Mouse (Mus musculus): ENCODE data around the gene Vmn1r101. TPM values are rescaled to one million over a fixed set of nuclear protein-coding genes. Genes with fewer than 3 reads are reported as not detected.
"Not testable (repeated sequence)": the region's sequence is repeated elsewhere in the genome, so short reads cannot be mapped to it uniquely, and the experiment has no call there.

Vmn1r101 gene
- total RNA-seq (2014; rRNA removed; ENCODE audit: low replicate concordance) = not detected in 2 replicates
- polyA plus RNA-seq (2015; fragmentation: Nextera tagmentation; extraction: Ambion mirVana) = not detected in 2 replicates

GRCm38 (mm10) chr7:20442493-20442892 lies at the start of gene Vmn1r101:
Gene Vmn1r101 (minus strand): TSS chr7:20442593.
- not testable (repeated sequence) for H3K36me3 ChIP-seq (replicated peaks; ENCODE audit: control insufficient read depth, insufficient read depth, low read length); H3K27ac ChIP-seq (ENCODE audit: low read depth); H3K9ac ChIP-seq (replicated peaks; ENCODE audit: low read depth, low read length); H3K4me2 ChIP-seq (ENCODE audit: low read depth, low read length); ATAC-seq (ENCODE audit: insufficient read depth, low read depth); H3K4me1 ChIP-seq (ENCODE audit: control insufficient read depth, insufficient read depth); DNase-seq (ENCODE audit: low spot score); H3K27me3 ChIP-seq (ENCODE audit: control insufficient read depth, insufficient read depth, low read length); H3K4me3 ChIP-seq (ENCODE audit: low read depth, low read length); H3K9me3 ChIP-seq (replicated peaks; ENCODE audit: control insufficient read depth, low read length)
- WGBS = no CpG with 5 or more reads among the region's 2 CpGs

GRCm38 (mm10) chr7:20474825-20475224 lies 32.4 kb upstream of the Vmn1r101 start, which contains the start of gene Gm10670:
Gene Gm10670 (minus strand): TSS chr7:20474925.
- not testable (repeated sequence) for ATAC-seq (ENCODE audit: insufficient read depth, low read depth); H3K27ac ChIP-seq (ENCODE audit: low read depth); DNase-seq (ENCODE audit: low spot score); H3K9ac ChIP-seq (replicated peaks; ENCODE audit: low read depth, low read length); H3K4me2 ChIP-seq (ENCODE audit: low read depth, low read length); H3K4me3 ChIP-seq (ENCODE audit: low read depth, low read length); H3K36me3 ChIP-seq (replicated peaks; ENCODE audit: control insufficient read depth, insufficient read depth, low read length); H3K4me1 ChIP-seq (ENCODE audit: control insufficient read depth, insufficient read depth); H3K9me3 ChIP-seq (replicated peaks; ENCODE audit: control insufficient read depth, low read length); H3K27me3 ChIP-seq (ENCODE audit: control insufficient read depth, insufficient read depth, low read length)
- WGBS = no CpG with 5 or more reads among the region's 5 CpGs

GRCm38 (mm10) chr7:20417642-20418041 lies 24.8 kb downstream of the Vmn1r101 start, which contains the start of gene Vmn1r100:
Gene Vmn1r100 (plus strand): TSS chr7:20417942.
- not testable (repeated sequence) for H3K4me3 ChIP-seq (ENCODE audit: low read depth, low read length); H3K4me2 ChIP-seq (ENCODE audit: low read depth, low read length); H3K36me3 ChIP-seq (replicated peaks; ENCODE audit: control insufficient read depth, insufficient read depth, low read length); ATAC-seq (ENCODE audit: insufficient read depth, low read depth); H3K27ac ChIP-seq (ENCODE audit: low read depth); H3K4me1 ChIP-seq (ENCODE audit: control insufficient read depth, insufficient read depth); H3K27me3 ChIP-seq (ENCODE audit: control insufficient read depth, insufficient read depth, low read length); H3K9ac ChIP-seq (replicated peaks; ENCODE audit: low read depth, low read length); DNase-seq (ENCODE audit: low spot score); H3K9me3 ChIP-seq (replicated peaks; ENCODE audit: control insufficient read depth, low read length)
- no CpG with 5 or more reads among the region's 3 CpGs for WGBS

Other genes starting within 250 kb of the Vmn1r101 start
- not detected in 2 replicates for gene Vmn1r95, start 248.9 kb downstream of the Vmn1r101 start, total RNA-seq (2014; rRNA removed; ENCODE audit: low replicate concordance)
- gene Vmn1r95, start 248.9 kb downstream of the Vmn1r101 start, polyA plus RNA-seq (2015; fragmentation: Nextera tagmentation; extraction: Ambion mirVana) = not detected in 2 replicates
- gene Gm6164, start 237.0 kb downstream of the Vmn1r101 start, total RNA-seq (2014; rRNA removed; ENCODE audit: low replicate concordance) = not detected in 2 replicates
- not detected in 2 replicates for gene Gm6164, start 237.0 kb downstream of the Vmn1r101 start, polyA plus RNA-seq (2015; fragmentation: Nextera tagmentation; extraction: Ambion mirVana)
- not detected in 2 replicates for gene Gm4498, start 208.8 kb downstream of the Vmn1r101 start, total RNA-seq (2014; rRNA removed; ENCODE audit: low replicate concordance)
- gene Gm4498, start 208.8 kb downstream of the Vmn1r101 start, polyA plus RNA-seq (2015; fragmentation: Nextera tagmentation; extraction: Ambion mirVana) = not detected in 2 replicates
- gene Gm5890, start 179.8 kb downstream of the Vmn1r101 start, total RNA-seq (2014; rRNA removed; ENCODE audit: low replicate concordance) = not detected in 2 replicates
- gene Gm5890, start 179.8 kb downstream of the Vmn1r101 start, polyA plus RNA-seq (2015; fragmentation: Nextera tagmentation; extraction: Ambion mirVana) = not detected in 2 replicates
- gene Gm4133, start 108.5 kb downstream of the Vmn1r101 start, total RNA-seq (2014; rRNA removed; ENCODE audit: low replicate concordance) = not detected in 2 replicates
- not detected in 2 replicates for gene Gm4133, start 108.5 kb downstream of the Vmn1r101 start, polyA plus RNA-seq (2015; fragmentation: Nextera tagmentation; extraction: Ambion mirVana)
- gene Gm5728, start 67.2 kb downstream of the Vmn1r101 start, total RNA-seq (2014; rRNA removed; ENCODE audit: low replicate concordance) = not detected in 2 replicates
- not detected in 2 replicates for gene Gm5728, start 67.2 kb downstream of the Vmn1r101 start, polyA plus RNA-seq (2015; fragmentation: Nextera tagmentation; extraction: Ambion mirVana)
- not detected in 2 replicates for gene Vmn1r100, start 24.7 kb downstream of the Vmn1r101 start, total RNA-seq (2014; rRNA removed; ENCODE audit: low replicate concordance)
- not detected in 2 replicates for gene Vmn1r100, start 24.7 kb downstream of the Vmn1r101 start, polyA plus RNA-seq (2015; fragmentation: Nextera tagmentation; extraction: Ambion mirVana)
- gene Gm10670, start 32.3 kb upstream of the Vmn1r101 start, total RNA-seq (2014; rRNA removed; ENCODE audit: low replicate concordance) = not detected in 2 replicates
- gene Gm10670, start 32.3 kb upstream of the Vmn1r101 start, polyA plus RNA-seq (2015; fragmentation: Nextera tagmentation; extraction: Ambion mirVana) = not detected in 2 replicates
- gene Vmn1r103, start 67.9 kb upstream of the Vmn1r101 start, total RNA-seq (2014; rRNA removed; ENCODE audit: low replicate concordance) = not detected in 2 replicates
- not detected in 2 replicates for gene Vmn1r103, start 67.9 kb upstream of the Vmn1r101 start, polyA plus RNA-seq (2015; fragmentation: Nextera tagmentation; extraction: Ambion mirVana)
- gene Vmn1r104, start 91.2 kb upstream of the Vmn1r101 start, total RNA-seq (2014; rRNA removed; ENCODE audit: low replicate concordance) = not detected in 2 replicates
- gene Vmn1r104, start 91.2 kb upstream of the Vmn1r101 start, polyA plus RNA-seq (2015; fragmentation: Nextera tagmentation; extraction: Ambion mirVana) = not detected in 2 replicates
- gene Gm5726, start 103.2 kb upstream of the Vmn1r101 start, total RNA-seq (2014; rRNA removed; ENCODE audit: low replicate concordance) = not detected in 2 replicates
- not detected in 2 replicates for gene Gm5726, start 103.2 kb upstream of the Vmn1r101 start, polyA plus RNA-seq (2015; fragmentation: Nextera tagmentation; extraction: Ambion mirVana)
- gene Gm4141, start 133.6 kb upstream of the Vmn1r101 start, total RNA-seq (2014; rRNA removed; ENCODE audit: low replicate concordance) = not detected in 2 replicates
- gene Gm4141, start 133.6 kb upstream of the Vmn1r101 start, polyA plus RNA-seq (2015; fragmentation: Nextera tagmentation; extraction: Ambion mirVana) = not detected in 2 replicates
- not detected in 2 replicates for gene Gm4513, start 156.4 kb upstream of the Vmn1r101 start, total RNA-seq (2014; rRNA removed; ENCODE audit: low replicate concordance)
- gene Gm4513, start 156.4 kb upstream of the Vmn1r101 start, polyA plus RNA-seq (2015; fragmentation: Nextera tagmentation; extraction: Ambion mirVana) = not detected in 2 replicates
- gene Vmn1r107, start 226.3 kb upstream of the Vmn1r101 start, total RNA-seq (2014; rRNA removed; ENCODE audit: low replicate concordance) = not detected in 2 replicates
- gene Vmn1r107, start 226.3 kb upstream of the Vmn1r101 start, polyA plus RNA-seq (2015; fragmentation: Nextera tagmentation; extraction: Ambion mirVana) = not detected in 2 replicates